Mouse (Mus musculus) small intestine, adult 2 months (tissue): ENCODE measurements at regions not wholly inside any gene's neighbourhood (a gene's known extent, or its start where the extent isn't known, plus 50 kb on each side); places are given as distances from the start of the nearest gene placed in this dataset.

Experiments used
- H3K27ac ChIP-seq: fragments of 200-500 bp; 2 replicates; pipeline ENCODE4 v1.5.1; 2012; ENCODE audit warnings: low read depth, low read length, control low read depth, inconsistent platforms; ENCODE audit not compliant: insufficient read depth
- H3K27me3 ChIP-seq: fragments of 200-500 bp; 2 replicates; pipeline ENCODE4 v1.6.1; 2012; ENCODE audit warnings: mild to moderate bottlenecking, moderate library complexity, low read length, inconsistent platforms; ENCODE audit not compliant: control insufficient read depth, insufficient read depth
- H3K36me3 ChIP-seq: fragments of 200-500 bp; 2 replicates; pipeline ENCODE4 v1.6.1; 2012; ENCODE audit warnings: mild to moderate bottlenecking, low read length, control low read depth, inconsistent platforms; ENCODE audit not compliant: control insufficient read depth, insufficient read depth
- H3K4me1 ChIP-seq: fragments of 200-500 bp; 2 replicates; pipeline ENCODE4 v1.6.1; 2012; ENCODE audit warnings: low read length, inconsistent platforms, mixed read lengths; ENCODE audit not compliant: control insufficient read depth, insufficient read depth, insufficient read length
- H3K4me3 ChIP-seq: fragments of 200-500 bp; 2 replicates; pipeline ENCODE4 v1.5.1; 2012; ENCODE audit warnings: low read depth, mild to moderate bottlenecking, control low read depth, inconsistent platforms, low read length, moderate library complexity
- CTCF ChIP-seq: fragments of 200-500 bp; IDR thresholded peaks from 2 replicates; pipeline ENCODE4 v1.5.1; 2012; ENCODE audit warnings: low read depth, mild to moderate bottlenecking, control low read depth, inconsistent platforms, low read length, moderate library complexity, mixed read lengths; ENCODE audit not compliant: insufficient replicate concordance, insufficient read length; ENCODE audit errors: extremely low read depth
- POLR2A ChIP-seq: fragments of 200-500 bp; IDR thresholded peaks from 2 replicates; pipeline ENCODE4 v1.6.1; 2012; ENCODE audit warnings: low read depth, mild to moderate bottlenecking, control low read depth, inconsistent platforms, low read length, moderate library complexity
- WGBS: fragments of 180-500 bp; shearing (Covaris S2); methylation state at CpG from one replicate; pipeline ENCODE4 v1.1.7; 2018; 5-methylcytosine and 5-hydroxymethylcytosine counted together

GRCm38 (mm10) chr5:4498425-4498824, 259.4 kb downstream of the Fzd1 start:
- Histone ChIP-seq H3K27ac (no peak overlapping the region), H3K36me3 (no peaks in the 10 kb centered on the region), H3K4me1 (no peaks in the 10 kb centered on the region), H3K4me3 (no peak overlapping the region), H3K27me3 (no peaks in the 10 kb centered on the region)
- 92% methylated on average over 3 of the region's 3 CpGs for WGBS
- TF ChIP-seq POLR2A: no peak
- no peak for TF ChIP-seq CTCF

- Histone ChIP-seq H3K4me1 (no peaks in the 10 kb centered on the region), H3K4me3 (no peak overlapping the region), H3K27ac (no peak overlapping the region), H3K27me3 (no peaks in the 10 kb centered on the region), H3K36me3 (no peaks in the 10 kb centered on the region)
- whole genome bisulfite sequencing: 19% methylated on average over 3 of the region's 3 CpGs
- no peak for TF ChIP-seq POLR2A
These were observed 261.0 kb downstream of the Fzd1 start for GRCm38 (mm10) chr5:4496907-4497200.

GRCm38 (mm10) chr5:4496132-4496906, 261.5 kb downstream of the Fzd1 start:
- Histone ChIP-seq H3K4me3 (peak overlapping the region; percentile 35), H3K27ac (0 out of 2 replicates have a peak overlapping the region, but pooled peaks have one; percentile 28), H3K36me3 (no peaks in the 10 kb centered on the region), H3K27me3 (no peaks in the 10 kb centered on the region), H3K4me1 (no peaks in the 10 kb centered on the region)
- 14% methylated on average over 20 of the region's 20 CpGs for WGBS
- TF ChIP-seq POLR2A (no peak), CTCF (no peak)

- 74% methylated on average over 6 of the region's 6 CpGs for WGBS
- H3K27me3 ChIP-seq: no peaks in the 10 kb centered on the region
- H3K4me1 ChIP-seq: no peaks in the 10 kb centered on the region
- no peak overlapping the region for H3K27ac ChIP-seq
- no peaks in the 10 kb centered on the region for H3K36me3 ChIP-seq
- H3K4me3 ChIP-seq: no peak overlapping the region
- TF ChIP-seq CTCF: no peak
- TF ChIP-seq POLR2A: no peak
These were observed 262.4 kb downstream of the Fzd1 start for GRCm38 (mm10) chr5:4495482-4495881.

- Histone ChIP-seq H3K36me3 (no peaks in the 10 kb centered on the region), H3K4me3 (no peak overlapping the region), H3K4me1 (no peaks in the 10 kb centered on the region), H3K27ac (no peak overlapping the region), H3K27me3 (no peaks in the 10 kb centered on the region)
- no peak for TF ChIP-seq POLR2A
- WGBS: 76% methylated on average over 4 of the region's 4 CpGs
These were observed 271.3 kb downstream of the Fzd1 start for GRCm38 (mm10) chr5:4486391-4487132.

GRCm38 (mm10) chr5:4485542-4486390, 272.1 kb downstream of the Fzd1 start:
- Histone ChIP-seq H3K36me3 (no peaks in the 10 kb centered on the region), H3K4me1 (no peaks in the 10 kb centered on the region), H3K4me3 (no peak overlapping the region), H3K27ac (no peak overlapping the region), H3K27me3 (no peaks in the 10 kb centered on the region)
- WGBS: 70% methylated on average over 10 of the region's 10 CpGs
- TF ChIP-seq POLR2A (no peak), CTCF (no peak)

- Histone ChIP-seq H3K27ac (no peak overlapping the region), H3K36me3 (no peaks in the 10 kb centered on the region), H3K27me3 (no peaks in the 10 kb centered on the region), H3K4me3 (no peak overlapping the region), H3K4me1 (no peaks in the 10 kb centered on the region)
- TF ChIP-seq POLR2A (no peak), CTCF (no peak)
- WGBS: 68% methylated on average over 6 of the region's 6 CpGs
These were observed 273.1 kb downstream of the Fzd1 start for GRCm38 (mm10) chr5:4484780-4485179.
